Mouse (Mus musculus) heart, embryonic 14.5 days (tissue): ENCODE data around the gene Prdm12. TPM values are rescaled to one million over a fixed set of nuclear protein-coding genes. Genes with fewer than 3 reads are reported as not detected.
A peak's percentile ranks its signal among the peaks of the same experiment; 100 is the strongest.

Experiments used
- ATAC-seq: fragments of 200-750 bp; cut with Nextera tagmentation; 2 replicates; pipeline ENCODE4 v1.8.0; 2017; ENCODE audit warnings: low read depth, moderate TSS enrichment; ENCODE audit not compliant: insufficient number of reproducible peaks, insufficient read depth, low FRiP score
- H3K27ac ChIP-seq, 2 experiments: fragments of 200-500 bp in 1 of 2; fragments of 300-500 bp in 1 of 2; sonication (generic) in 1 of 2; replicated peaks in 1 of 2; 2 replicates each; pipeline ENCODE4 v1.5.1; 2012 to 2014; ENCODE audit warnings: low read depth in 2 of 2, low read length in 2 of 2, control low read depth in 1 of 2, mild to moderate bottlenecking in 1 of 2, mixed read lengths in 1 of 2; ENCODE audit not compliant: control insufficient read depth in 1 of 2, insufficient read depth in 1 of 2
- H3K27me3 ChIP-seq: fragments of 300-500 bp; sonication (generic); 2 replicates; pipeline ENCODE4 v1.6.1; 2014; ENCODE audit warnings: mild to moderate bottlenecking, low read length, control low read depth; ENCODE audit not compliant: control insufficient read depth, insufficient read depth
- H3K36me3 ChIP-seq: fragments of 300-500 bp; sonication (generic); 2 replicates; pipeline ENCODE4 v1.6.1; 2014; ENCODE audit warnings: mild to moderate bottlenecking, control low read depth, low read length, mixed read lengths; ENCODE audit not compliant: control insufficient read depth, insufficient read depth
- H3K4me1 ChIP-seq, 2 experiments: fragments of 200-500 bp in 1 of 2; fragments of 300-500 bp in 1 of 2; sonication (generic) in 1 of 2; 2 replicates each; pipeline ENCODE4 v1.6.1; 2012 to 2014; ENCODE audit warnings: low read length in 2 of 2, control low read depth in 1 of 2, mixed read lengths in 1 of 2; ENCODE audit not compliant: control insufficient read depth in 2 of 2, insufficient read depth in 2 of 2
- H3K4me2 ChIP-seq: fragments of 300-500 bp; sonication (generic); 2 replicates; pipeline ENCODE4 v1.6.1; 2014; ENCODE audit warnings: mild to moderate bottlenecking, low read length
- H3K4me3 ChIP-seq, 2 experiments: fragments of 200-500 bp in 1 of 2; fragments of 300-500 bp in 1 of 2; sonication (generic) in 1 of 2; 2 replicates each; pipeline ENCODE4 v1.5.1; 2012 to 2014; ENCODE audit warnings: low read length in 2 of 2, mild to moderate bottlenecking in 2 of 2, control low read depth in 1 of 2, low read depth in 1 of 2, moderate library complexity in 1 of 2; ENCODE audit not compliant: control insufficient read depth in 1 of 2, insufficient read depth in 1 of 2
- H3K9ac ChIP-seq: fragments of 300-500 bp; sonication (generic); 2 replicates; pipeline ENCODE4 v1.6.1; 2014; ENCODE audit warnings: mild to moderate bottlenecking, low read length
- H3K9me3 ChIP-seq: fragments of 300-500 bp; sonication (generic); 2 replicates; pipeline ENCODE4 v1.6.1; 2016; ENCODE audit warnings: low read length, control low read depth; ENCODE audit not compliant: control insufficient read depth
- WGBS: fragments of 180-500 bp; shearing (Covaris S2); extraction: QIAGEN DNeasy Blood & Tissue Kit; methylation state at CpG from one replicate; pipeline ENCODE4 v1.1.7; 2014; 5-methylcytosine and 5-hydroxymethylcytosine counted together
- polyA plus RNA-seq: library from polyadenylated mRNA; unstranded; fragments of >200 nt; fragmentation: Nextera tagmentation; extraction: Ambion mirVana; gene quantifications from 2 replicates; pipeline ENCODE4 v1.2.1, GENCODE M21; 2014

The Prdm12 gene
- polyA plus RNA-seq, 1 experiment from 2014 or later: not detected

- H3K9ac ChIP-seq: peak overlapping the region; percentile 59; the same call in 1 of the 2 replicates
- no peak overlapping the region for H3K27ac ChIP-seq
- peak overlapping the region; percentile 98 for H3K4me2 ChIP-seq
- peaks cover 82% of the 10 kb centered on the region for H3K27me3 ChIP-seq
- H3K4me3 ChIP-seq: peak overlapping the region; percentile 56 to 61
- WGBS: under 1% methylated on average over 82 of the region's 109 CpGs
- no peaks in the 10 kb centered on the region for H3K9me3 ChIP-seq
- no peak for ATAC-seq
- H3K36me3 ChIP-seq: no peaks in the 10 kb centered on the region
- 0 out of 4 replicates have a peak, but pooled peaks cover 0 to 9% of the 10 kb centered on the region in 2 experiments for H3K4me1 ChIP-seq
Observed at GRCm38 (mm10) chr2:31653971-31654853, 14.4 kb downstream of the Prdm12 start.

- WGBS: 7% methylated on average over 22 of the region's 22 CpGs
- no peak overlapping the region for H3K27ac ChIP-seq
- peak overlapping the region; percentile 98 for H3K4me2 ChIP-seq
- no peaks in the 10 kb centered on the region for H3K9me3 ChIP-seq
- peak overlapping the region; percentile 56 to 61 for H3K4me3 ChIP-seq
- no peaks in the 10 kb centered on the region for H3K36me3 ChIP-seq
- ATAC-seq: no peak
- 0 out of 4 replicates have a peak, but pooled peaks cover 0 to 9% of the 10 kb centered on the region in 2 experiments for H3K4me1 ChIP-seq
- H3K27me3 ChIP-seq: peaks cover 74% of the 10 kb centered on the region
- H3K9ac ChIP-seq: no peak overlapping the region
Observed at GRCm38 (mm10) chr2:31654854-31655559, 15.2 kb downstream of the Prdm12 start.

- Histone ChIP-seq H3K36me3 (no peaks in the 10 kb centered on the region), H3K27me3 (peaks cover 62% of the 10 kb centered on the region), H3K4me3 (no peak overlapping the region), H3K27ac (no peak overlapping the region), H3K9ac (no peak overlapping the region), H3K4me1 (0 out of 4 replicates have a peak, but pooled peaks cover 0 to 9% of the 10 kb centered on the region in 2 experiments), H3K9me3 (no peaks in the 10 kb centered on the region), H3K4me2 (no peak overlapping the region)
- no peak for ATAC-seq
- WGBS: 78% methylated on average over 7 of the region's 7 CpGs
Observed at GRCm38 (mm10) chr2:31656374-31656773, 16.5 kb downstream of the Prdm12 start.

- no peak for ATAC-seq
- no peak overlapping the region for H3K4me3 ChIP-seq
- no peak overlapping the region for H3K27ac ChIP-seq
- no peaks in the 10 kb centered on the region for H3K4me1 ChIP-seq
- H3K9me3 ChIP-seq: no peaks in the 10 kb centered on the region
- 71% methylated on average over 8 of the region's 8 CpGs for WGBS
- no peaks in the 10 kb centered on the region for H3K36me3 ChIP-seq
- peaks cover 6% of the 10 kb centered on the region for H3K27me3 ChIP-seq
- no peak overlapping the region for H3K4me2 ChIP-seq
- no peak overlapping the region for H3K9ac ChIP-seq
Observed at GRCm38 (mm10) chr2:31662939-31663803, 23.3 kb downstream of the Prdm12 start.

- Histone ChIP-seq H3K4me1 (no peaks in the 10 kb centered on the region), H3K9ac (no peak overlapping the region), H3K27ac (no peak overlapping the region), H3K4me2 (no peak overlapping the region), H3K27me3 (peaks cover 6% of the 10 kb centered on the region), H3K9me3 (no peaks in the 10 kb centered on the region), H3K4me3 (no peak overlapping the region), H3K36me3 (no peaks in the 10 kb centered on the region)
- 83% methylated on average over 1 of the region's 1 CpGs for WGBS
- no peak for ATAC-seq
Observed at GRCm38 (mm10) chr2:31663804-31664180, 24.0 kb downstream of the Prdm12 start.

- peaks cover 3% of the 10 kb centered on the region; the same call in 1 of the 2 replicates for H3K27me3 ChIP-seq
- WGBS: 24% methylated on average over 4 of the region's 4 CpGs
Observed at GRCm38 (mm10) chr2:31667332-31667731, 27.5 kb downstream of the Prdm12 start.

GRCm38 (mm10) chr2:31670551-31671035 lies 30.8 kb downstream of the Prdm12 start, which contains the start of gene Exosc2:
Gene Exosc2 (plus strand): TSS chr2:31670715.
- Histone ChIP-seq H3K4me1 (peaks cover 3 to 15% of the 10 kb centered on the region in 2 experiments; a peak in 3 of 4 replicates), H3K9ac (peak within 1 kb of the TSS; percentile 76), H3K9me3 (no peaks in the 10 kb centered on the region), H3K27me3 (no peaks in the 10 kb centered on the region), H3K27ac (peak within 1 kb of the TSS; percentile 39 to 71; a peak in 3 of 4 replicates), H3K4me2 (peak within 1 kb of the TSS; percentile 82), H3K4me3 (peak within 1 kb of the TSS; percentile 65 to 92), H3K36me3 (peaks cover 26% of the 10 kb centered on the region)
- ATAC-seq: peak; percentile 96
- 1% methylated on average over 27 of the region's 27 CpGs for WGBS

More at GRCm38 (mm10) chr2:31667332-31667731, 27.5 kb downstream of the Prdm12 start:
- no peak for ATAC-seq
- H3K27ac ChIP-seq: no peak overlapping the region
- no peak overlapping the region for H3K4me3 ChIP-seq
- H3K4me1 ChIP-seq: peaks cover 3 to 11% of the 10 kb centered on the region in 2 experiments; a peak in 2 of 4 replicates
- no peaks in the 10 kb centered on the region; the same call in 1 of the 2 replicates for H3K36me3 ChIP-seq
- H3K4me2 ChIP-seq: no peak overlapping the region
- H3K9me3 ChIP-seq: no peaks in the 10 kb centered on the region
- H3K9ac ChIP-seq: no peak overlapping the region
